Mouse (Mus musculus) C2C12 (cell line): Measurements from ENCODE around the gene Plpp1. TPM values are rescaled to one million over a fixed set of nuclear protein-coding genes. Genes with fewer than 3 reads are reported as not detected.
A peak's percentile ranks its signal among the peaks of the same experiment; 100 is the strongest.

Source experiments
- H3K27me3 ChIP-seq: one replicate; pipeline ENCODE4 v1.6.1; 2011; ENCODE audit not compliant: control insufficient read depth, insufficient read depth, insufficient read length
- H3K36me3 ChIP-seq: one replicate; pipeline ENCODE4 v1.6.1; 2011; ENCODE audit not compliant: control insufficient read depth, insufficient read depth
- H3K4me3 ChIP-seq: one replicate; pipeline ENCODE4 v1.5.1; 2011; ENCODE audit warnings: mild to moderate bottlenecking, control low read depth; ENCODE audit not compliant: poor library complexity, insufficient read depth, severe bottlenecking
- H3K79me2 ChIP-seq: one replicate; pipeline ENCODE4 v1.6.1; 2011; ENCODE audit not compliant: control insufficient read depth, insufficient read depth
- H3K79me3 ChIP-seq: one replicate; pipeline ENCODE4 v1.6.1; 2011; ENCODE audit warnings: low read depth, control low read depth
- H3ac ChIP-seq: one replicate; pipeline ENCODE3; 2011; ENCODE audit warnings: low read depth; ENCODE audit not compliant: control insufficient read depth, insufficient read length
- CEBPB ChIP-seq: IDR thresholded peaks from one replicate; pipeline ENCODE4 v1.6.1; 2011; ENCODE audit warnings: low read depth, mild to moderate bottlenecking, control low read depth, moderate library complexity
- CTCF ChIP-seq: IDR thresholded peaks from one replicate; pipeline ENCODE4 v1.5.1; 2011; ENCODE audit not compliant: control insufficient read depth, insufficient read depth, insufficient read length
- FOSL1 ChIP-seq: IDR thresholded peaks from one replicate; pipeline ENCODE4 v1.8.0; 2011; ENCODE audit warnings: mild to moderate bottlenecking, low read length; ENCODE audit not compliant: poor library complexity, insufficient read depth, severe bottlenecking
- MAX ChIP-seq: IDR thresholded peaks from one replicate; pipeline ENCODE4 v1.6.1; 2011; ENCODE audit warnings: mild to moderate bottlenecking, control low read depth
- MYOD1 ChIP-seq: IDR thresholded peaks from one replicate; pipeline ENCODE4 v1.6.1; 2011; ENCODE audit warnings: low read depth; ENCODE audit not compliant: control insufficient read depth, insufficient read length
- MYOG ChIP-seq: IDR thresholded peaks from one replicate; pipeline ENCODE4 v1.6.1; 2011; ENCODE audit not compliant: control insufficient read depth, insufficient read length; ENCODE audit errors: extremely low read depth
- USF1 ChIP-seq: IDR thresholded peaks from one replicate; pipeline ENCODE4 v1.6.1; 2011; ENCODE audit warnings: low read depth, mild to moderate bottlenecking, control low read depth, moderate library complexity
- polyA plus RNA-seq: library from polyadenylated mRNA; unstranded; fragments of >200 nt; fragmentation: generic; extraction: Trizol; gene quantifications from one replicate; pipeline ENCODE4 v1.2.1, GENCODE M21; 2012; ENCODE audit warnings: missing spikeins

Gene Plpp1
- polyA plus RNA-seq, 1 experiment: 29.1 TPM

- H3K36me3 ChIP-seq: no peaks in the 10 kb centered on the region
- H3K4me3 ChIP-seq: no peak overlapping the region
- H3K27me3 ChIP-seq: no peaks in the 10 kb centered on the region
- TF ChIP-seq MAX: no peak
- TF ChIP-seq MYOG: no peak
- no peak for TF ChIP-seq USF1
- no peak for TF ChIP-seq FOSL1
- no peak for TF ChIP-seq CEBPB
- TF ChIP-seq CTCF: no peak
- TF ChIP-seq MYOD1: no peak
- peaks cover 2% of the 10 kb centered on the region for H3K79me3 ChIP-seq
- H3ac ChIP-seq: no peak overlapping the region
- peaks cover 13% of the 10 kb centered on the region for H3K79me2 ChIP-seq
Measured at GRCm38 (mm10) chr13:112798243-112798952, 2.2 kb upstream of the Plpp1 start.

GRCm38 (mm10) chr13:112798953-112799305, 1.7 kb upstream of the Plpp1 start:
- Histone ChIP-seq H3K4me3 (no peak overlapping the region), H3K36me3 (no peaks in the 10 kb centered on the region), H3ac (no peak overlapping the region), H3K79me3 (peaks cover 2% of the 10 kb centered on the region), H3K79me2 (peaks cover 16% of the 10 kb centered on the region), H3K27me3 (no peaks in the 10 kb centered on the region)
- TF ChIP-seq USF1 (no peak), FOSL1 (no peak), MYOG (no peak), MAX (no peak), CEBPB (no peak), CTCF (no peak), MYOD1 (no peak)

GRCm38 (mm10) chr13:112799721-112800241, 811 bp upstream of the Plpp1 start:
- Histone ChIP-seq H3K79me2 (peaks cover 18% of the 10 kb centered on the region), H3K36me3 (no peaks in the 10 kb centered on the region), H3K79me3 (peaks cover 2% of the 10 kb centered on the region), H3K4me3 (no peak overlapping the region), H3ac (no peak overlapping the region), H3K27me3 (no peaks in the 10 kb centered on the region)
- TF ChIP-seq FOSL1 (no peak), CEBPB (no peak), MYOG (no peak), USF1 (no peak), CTCF (no peak), MAX (no peak), MYOD1 (no peak)

GRCm38 (mm10) chr13:112801381-112802004, 901 bp downstream of the Plpp1 start:
- no peaks in the 10 kb centered on the region for H3K27me3 ChIP-seq
- H3K79me2 ChIP-seq: peaks cover 18% of the 10 kb centered on the region
- peak overlapping the region; percentile 90 for H3ac ChIP-seq
- peaks cover 2% of the 10 kb centered on the region for H3K79me3 ChIP-seq
- H3K4me3 ChIP-seq: peak overlapping the region; percentile 72
- no peak for TF ChIP-seq MYOG
- no peak for TF ChIP-seq CTCF
- no peak for TF ChIP-seq USF1
- no peak for TF ChIP-seq FOSL1
- TF ChIP-seq CEBPB: no peak
- peaks cover 13% of the 10 kb centered on the region for H3K36me3 ChIP-seq

- Histone ChIP-seq H3K79me3 (peaks cover 2% of the 10 kb centered on the region), H3ac (no peak overlapping the region), H3K79me2 (peaks cover 18% of the 10 kb centered on the region), H3K36me3 (peaks cover 21% of the 10 kb centered on the region), H3K27me3 (no peaks in the 10 kb centered on the region), H3K4me3 (no peak overlapping the region)
- no peak for TF ChIP-seq FOSL1
- no peak for TF ChIP-seq MYOG
- no peak for TF ChIP-seq CEBPB
Measured at GRCm38 (mm10) chr13:112803106-112803505, 2.5 kb downstream of the Plpp1 start.

- H3K36me3 ChIP-seq: peaks cover 24% of the 10 kb centered on the region
- TF ChIP-seq MAX (no peak), MYOD1 (no peak), CEBPB (no peak), FOSL1 (no peak), MYOG (no peak), CTCF (no peak), USF1 (no peak)
- peaks cover 2% of the 10 kb centered on the region for H3K79me3 ChIP-seq
- no peak overlapping the region for H3ac ChIP-seq
- no peaks in the 10 kb centered on the region for H3K27me3 ChIP-seq
- no peak overlapping the region for H3K4me3 ChIP-seq
- H3K79me2 ChIP-seq: peaks cover 18% of the 10 kb centered on the region
Measured at GRCm38 (mm10) chr13:112803661-112804060, 3.1 kb downstream of the Plpp1 start.
